Mouse (Mus musculus) liver, embryonic 11.5 days (tissue): Measurements from ENCODE around the gene Gm26558. TPM values are rescaled to one million over a fixed set of nuclear protein-coding genes. Genes with fewer than 3 reads are reported as not detected.

ENCODE experiments used
- ATAC-seq: fragments of 200-750 bp; cut with Nextera tagmentation; replicated peaks from 2 replicates; pipeline ENCODE4 v1.8.0; 2017; ENCODE audit warnings: moderate number of reproducible peaks, mild to moderate bottlenecking, moderate TSS enrichment, moderate library complexity; ENCODE audit not compliant: low FRiP score
- DNase-seq: peaks from one replicate; pipeline ENCODE4 v3.0.0-alpha.2; 2017; ENCODE audit warnings: low spot score
- H3K27ac ChIP-seq: fragments of 300-500 bp; sonication (generic); 2 replicates; pipeline ENCODE4 v1.5.1; 2014; ENCODE audit warnings: mild to moderate bottlenecking, low read depth, low read length, control low read depth
- H3K27me3 ChIP-seq: fragments of 300-500 bp; sonication (generic); replicated peaks from 2 replicates; pipeline ENCODE4 v1.6.1; 2014; ENCODE audit warnings: low read length, mixed read lengths; ENCODE audit not compliant: control insufficient read depth, insufficient read depth
- H3K36me3 ChIP-seq: fragments of 300-500 bp; sonication (generic); 2 replicates; pipeline ENCODE4 v1.6.1; 2014; ENCODE audit warnings: mild to moderate bottlenecking, low read length, moderate library complexity, mixed read lengths; ENCODE audit not compliant: control insufficient read depth, insufficient read depth
- H3K4me1 ChIP-seq: fragments of 300-500 bp; sonication (generic); replicated peaks from 2 replicates; pipeline ENCODE4 v1.6.1; 2014; ENCODE audit warnings: low read length, mixed read lengths; ENCODE audit not compliant: control insufficient read depth, insufficient read depth
- H3K4me2 ChIP-seq: fragments of 300-500 bp; sonication (generic); 2 replicates; pipeline ENCODE4 v1.6.1; 2014; ENCODE audit warnings: mild to moderate bottlenecking, control low read depth, moderate library complexity
- H3K4me3 ChIP-seq: fragments of 300-500 bp; sonication (generic); 2 replicates; pipeline ENCODE4 v1.5.1; 2014; ENCODE audit warnings: low read depth, low read length, control low read depth
- H3K9ac ChIP-seq: fragments of 300-500 bp; sonication (generic); 2 replicates; pipeline ENCODE4 v1.6.1; 2014; ENCODE audit warnings: low read depth, low read length, control low read depth
- H3K9me3 ChIP-seq: fragments of 300-500 bp; sonication (generic); 2 replicates; pipeline ENCODE4 v1.6.1; 2016; ENCODE audit warnings: low read length, inconsistent platforms, mixed read lengths; ENCODE audit not compliant: control insufficient read depth
- WGBS: fragments of 180-500 bp; shearing (Covaris S2); extraction: QIAGEN DNeasy Blood & Tissue Kit; methylation state at CpG from one replicate; pipeline ENCODE4 v1.1.7; 2014; 5-methylcytosine and 5-hydroxymethylcytosine counted together
- polyA plus RNA-seq: library from polyadenylated mRNA; unstranded; fragments of >200 nt; fragmentation: Nextera tagmentation; extraction: Ambion mirVana; gene quantifications from 2 replicates; pipeline ENCODE4 v1.2.1, GENCODE M21; 2014

The Gm26558 gene
- polyA plus RNA-seq, 1 experiment from 2014 or later = 3.5 TPM

GRCm38 (mm10) chr2:70690195-70690594 lies 28.3 kb upstream of the Gm26558 start:
- WGBS = 80% methylated on average over 11 of the region's 11 CpGs
- no peak for DNase-seq
- no peaks in the 10 kb centered on the region for H3K9me3 ChIP-seq
- H3K27ac ChIP-seq = no peak overlapping the region
- H3K4me2 ChIP-seq = no peak overlapping the region
- H3K36me3 ChIP-seq = peaks cover 33% of the 10 kb centered on the region; the same call in 1 of the 2 replicates
- ATAC-seq = no peak
- H3K9ac ChIP-seq = no peak overlapping the region
- no peaks in the 10 kb centered on the region for H3K27me3 ChIP-seq
- no peak overlapping the region for H3K4me3 ChIP-seq
- no peaks in the 10 kb centered on the region for H3K4me1 ChIP-seq

- no peak overlapping the region for H3K4me3 ChIP-seq
- H3K27me3 ChIP-seq = no peaks in the 10 kb centered on the region
- WGBS = 92% methylated on average over 21 of the region's 21 CpGs
- H3K36me3 ChIP-seq = peaks cover 36% of the 10 kb centered on the region; the same call in 1 of the 2 replicates
- H3K9ac ChIP-seq = no peak overlapping the region
- H3K9me3 ChIP-seq = no peaks in the 10 kb centered on the region
- no peak overlapping the region for H3K27ac ChIP-seq
- DNase-seq (no peak), ATAC-seq (no peak)
- no peak overlapping the region for H3K4me2 ChIP-seq
- H3K4me1 ChIP-seq = no peaks in the 10 kb centered on the region
These were observed 26.7 kb upstream of the Gm26558 start for GRCm38 (mm10) chr2:70688454-70689078.

- 84% methylated on average over 2 of the region's 2 CpGs for WGBS
- H3K36me3 ChIP-seq = peaks cover 38% of the 10 kb centered on the region
- ATAC-seq (no peak), DNase-seq (no peak)
- no peak overlapping the region for H3K9ac ChIP-seq
- no peak overlapping the region for H3K4me3 ChIP-seq
- H3K9me3 ChIP-seq = no peaks in the 10 kb centered on the region
- no peaks in the 10 kb centered on the region for H3K4me1 ChIP-seq
- H3K27me3 ChIP-seq = no peaks in the 10 kb centered on the region
- H3K27ac ChIP-seq = no peak overlapping the region
- no peak overlapping the region for H3K4me2 ChIP-seq
These were observed 20.4 kb upstream of the Gm26558 start for GRCm38 (mm10) chr2:70682324-70682723.

GRCm38 (mm10) chr2:70673445-70674126 lies 11.7 kb upstream of the Gm26558 start:
- Histone ChIP-seq H3K4me1 (no peaks in the 10 kb centered on the region; the same call in 1 of the 2 replicates), H3K9ac (no peak overlapping the region), H3K9me3 (no peaks in the 10 kb centered on the region), H3K27me3 (no peaks in the 10 kb centered on the region), H3K27ac (no peak overlapping the region), H3K36me3 (peaks cover 7% of the 10 kb centered on the region), H3K4me2 (no peak overlapping the region), H3K4me3 (no peak overlapping the region)
- ATAC-seq (no peak), DNase-seq (no peak)
- 73% methylated on average over 7 of the region's 7 CpGs for WGBS

- Histone ChIP-seq H3K9ac (no peak overlapping the region), H3K36me3 (no peaks in the 10 kb centered on the region), H3K4me2 (no peak overlapping the region), H3K9me3 (no peaks in the 10 kb centered on the region), H3K4me3 (no peak overlapping the region), H3K4me1 (no peaks in the 10 kb centered on the region; the same call in 1 of the 2 replicates), H3K27ac (no peak overlapping the region), H3K27me3 (no peaks in the 10 kb centered on the region)
- no peak for DNase-seq
- 85% methylated on average over 2 of the region's 2 CpGs for WGBS
- no peak for ATAC-seq
These were observed 10.6 kb upstream of the Gm26558 start for GRCm38 (mm10) chr2:70672476-70672875.

- H3K27me3 ChIP-seq = no peaks in the 10 kb centered on the region
- H3K36me3 ChIP-seq = peaks cover 3% of the 10 kb centered on the region; the same call in 1 of the 2 replicates
- WGBS = 52% methylated on average over 2 of the region's 2 CpGs
- no peak for DNase-seq
- no peak for ATAC-seq
- no peak overlapping the region for H3K9ac ChIP-seq
- H3K4me3 ChIP-seq = no peak overlapping the region
- no peaks in the 10 kb centered on the region for H3K9me3 ChIP-seq
- no peak overlapping the region for H3K27ac ChIP-seq
- H3K4me2 ChIP-seq = no peak overlapping the region
- peaks cover 6% of the 10 kb centered on the region for H3K4me1 ChIP-seq
These were observed 8.0 kb upstream of the Gm26558 start for GRCm38 (mm10) chr2:70669896-70670295.

- DNase-seq (no peak), ATAC-seq (no peak)
- H3K4me1 ChIP-seq = peaks cover 6% of the 10 kb centered on the region
- H3K9ac ChIP-seq = no peak overlapping the region
- no peak overlapping the region for H3K4me2 ChIP-seq
- peaks cover 3% of the 10 kb centered on the region; the same call in 1 of the 2 replicates for H3K36me3 ChIP-seq
- 87% methylated on average over 2 of the region's 2 CpGs for WGBS
- no peaks in the 10 kb centered on the region for H3K27me3 ChIP-seq
- no peaks in the 10 kb centered on the region for H3K9me3 ChIP-seq
- H3K4me3 ChIP-seq = no peak overlapping the region
- H3K27ac ChIP-seq = no peak overlapping the region
These were observed 7.3 kb upstream of the Gm26558 start for GRCm38 (mm10) chr2:70669241-70669640.

GRCm38 (mm10) chr2:70667016-70667415 lies 5.1 kb upstream of the Gm26558 start:
- Histone ChIP-seq H3K27me3 (no peaks in the 10 kb centered on the region), H3K4me2 (no peak overlapping the region), H3K36me3 (peaks cover 3% of the 10 kb centered on the region; the same call in 1 of the 2 replicates), H3K27ac (no peak overlapping the region), H3K4me1 (peaks cover 22% of the 10 kb centered on the region), H3K4me3 (no peak overlapping the region), H3K9ac (no peak overlapping the region), H3K9me3 (no peaks in the 10 kb centered on the region)
- DNase-seq (no peak), ATAC-seq (no peak)
- WGBS = 84% methylated on average over 7 of the region's 7 CpGs

GRCm38 (mm10) chr2:70663764-70664163 lies 1.9 kb upstream of the Gm26558 start:
- Histone ChIP-seq H3K27ac (no peak overlapping the region), H3K9ac (peak overlapping the region; percentile 30; the same call in 1 of the 2 replicates)
- no peak for DNase-seq

More at GRCm38 (mm10) chr2:70663764-70664163, 1.9 kb upstream of the Gm26558 start:
- Histone ChIP-seq H3K36me3 (peaks cover 3% of the 10 kb centered on the region; the same call in 1 of the 2 replicates), H3K4me2 (peak overlapping the region; percentile 94; the same call in 1 of the 2 replicates), H3K4me1 (peaks cover 22% of the 10 kb centered on the region), H3K9me3 (no peaks in the 10 kb centered on the region), H3K4me3 (no peak overlapping the region), H3K27me3 (no peaks in the 10 kb centered on the region)
- WGBS = 73% methylated on average over 5 of the region's 5 CpGs
- ATAC-seq = no peak
